Mouse (Mus musculus) erythroblast, embryonic 14.5 days (primary cell): ENCODE data around the gene Adgrd1.

Experiments
- GATA1 ChIP-seq: IDR thresholded peaks from 2 replicates; pipeline ENCODE4 v1.6.1; 2012; ENCODE audit warnings: low read length, inconsistent platforms, mixed read lengths
- TAL1 ChIP-seq: IDR thresholded peaks from 3 replicates; pipeline ENCODE4 v1.6.1; 2012; ENCODE audit warnings: low read length, inconsistent platforms, mixed read lengths

DNA sequence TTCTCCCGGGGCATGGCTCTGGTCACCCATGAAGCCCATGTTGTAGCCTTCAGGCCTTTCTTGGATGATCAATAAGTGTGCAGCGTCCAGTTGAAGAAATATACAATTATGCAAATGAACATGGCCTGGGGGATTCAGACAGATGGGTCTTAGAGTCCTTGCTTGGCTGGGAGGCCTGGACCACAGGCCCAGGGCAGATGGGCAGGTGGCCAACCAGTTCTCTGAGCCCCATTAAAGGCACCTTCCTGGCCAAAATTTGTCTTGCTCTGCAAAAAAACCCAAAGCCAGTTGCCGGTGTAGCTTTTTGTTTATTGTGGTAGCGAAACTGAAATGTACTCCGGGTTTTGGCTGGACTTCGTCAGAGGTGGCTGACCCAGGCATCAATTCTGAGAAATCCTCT, 92.5 kb downstream of the Adgrd1 start:
- TF ChIP-seq GATA1 (no peak), TAL1 (no peak)
